Mouse (Mus musculus) hindbrain, embryonic 13.5 days (tissue): ENCODE measurements around the gene Slc26a5. TPM values are rescaled to one million over a fixed set of nuclear protein-coding genes. Genes with fewer than 3 reads are reported as not detected.

Source experiments
- ATAC-seq: fragments of 200-750 bp; cut with Nextera tagmentation; 2 replicates; pipeline ENCODE4 v1.8.0; 2017; ENCODE audit warnings: moderate TSS enrichment; ENCODE audit not compliant: low FRiP score
- H3K27ac ChIP-seq: fragments of 300-500 bp; sonication (generic); 2 replicates; pipeline ENCODE4 v1.5.1; 2015; ENCODE audit warnings: inconsistent platforms, mild to moderate bottlenecking, moderate library complexity
- H3K27me3 ChIP-seq: fragments of 300-500 bp; sonication (generic); 2 replicates; pipeline ENCODE4 v1.6.1; 2015; ENCODE audit warnings: mild to moderate bottlenecking, inconsistent platforms
- H3K36me3 ChIP-seq: fragments of 300-500 bp; sonication (generic); 2 replicates; pipeline ENCODE4 v1.6.1; 2015; ENCODE audit warnings: mild to moderate bottlenecking, inconsistent platforms
- H3K4me1 ChIP-seq: fragments of 300-500 bp; sonication (generic); replicated peaks from 2 replicates; pipeline ENCODE4 v1.6.1; 2015; ENCODE audit warnings: inconsistent platforms
- H3K4me2 ChIP-seq: fragments of 300-500 bp; sonication (generic); 2 replicates; pipeline ENCODE4 v1.6.1; 2015; ENCODE audit warnings: inconsistent platforms, mild to moderate bottlenecking, moderate library complexity
- H3K4me3 ChIP-seq: fragments of 300-500 bp; sonication (generic); 2 replicates; pipeline ENCODE4 v1.5.1; 2015; ENCODE audit warnings: mild to moderate bottlenecking, inconsistent platforms
- H3K9ac ChIP-seq: fragments of 300-500 bp; sonication (generic); 2 replicates; pipeline ENCODE4 v1.6.1; 2015; ENCODE audit warnings: mild to moderate bottlenecking, inconsistent platforms
- H3K9me3 ChIP-seq: fragments of 300-500 bp; sonication (generic); 2 replicates; pipeline ENCODE4 v1.6.1; 2016; ENCODE audit warnings: inconsistent platforms
- WGBS: fragments of 180-500 bp; shearing (Covaris S2); methylation state at CpG from one replicate; pipeline ENCODE4 v1.1.7; 2015; 5-methylcytosine and 5-hydroxymethylcytosine counted together
- polyA plus RNA-seq: library from polyadenylated mRNA; unstranded; fragments of >200 nt; fragmentation: Nextera tagmentation; extraction: Ambion mirVana; gene quantifications from 2 replicates; pipeline ENCODE4 v1.2.1, GENCODE M21; 2015

Slc26a5 gene
- polyA plus RNA-seq: 0.09 and 0.17 TPM in 2 replicates

GRCm38 (mm10) chr5:21865346-21866107 lies at the start of gene Slc26a5:
Slc26a5 (minus strand) TSS chr5:21865604.
- 3% methylated on average over 29 of the region's 29 CpGs for WGBS
- peak; percentile 59; the same call in 1 of the 2 replicates for ATAC-seq
- Histone ChIP-seq H3K4me2 (peak within 1 kb of the TSS; percentile 62), H3K9me3 (no peaks in the 10 kb centered on the region), H3K4me1 (peaks cover 11% of the 10 kb centered on the region), H3K9ac (peak within 1 kb of the TSS; percentile 35), H3K36me3 (no peaks in the 10 kb centered on the region), H3K4me3 (peak within 1 kb of the TSS; percentile 33), H3K27ac (no peak within 1 kb of the TSS), H3K27me3 (peaks cover 10% of the 10 kb centered on the region; the same call in 1 of the 2 replicates)

GRCm38 (mm10) chr5:21914776-21915175 lies 49.4 kb upstream of the Slc26a5 start:
- H3K36me3 ChIP-seq: no peaks in the 10 kb centered on the region
- ATAC-seq: no peak
- no peak overlapping the region for H3K4me3 ChIP-seq
- H3K9me3 ChIP-seq: no peaks in the 10 kb centered on the region
- no peak overlapping the region for H3K27ac ChIP-seq
- H3K4me2 ChIP-seq: no peak overlapping the region
- WGBS: 78% methylated on average over 3 of the region's 3 CpGs
- no peak overlapping the region for H3K9ac ChIP-seq
- no peaks in the 10 kb centered on the region for H3K4me1 ChIP-seq
- H3K27me3 ChIP-seq: no peaks in the 10 kb centered on the region

GRCm38 (mm10) chr5:21912835-21913530 lies 47.6 kb upstream of the Slc26a5 start:
- H3K27me3 ChIP-seq: no peaks in the 10 kb centered on the region
- ATAC-seq: no peak
- no peaks in the 10 kb centered on the region for H3K9me3 ChIP-seq
- H3K4me2 ChIP-seq: no peak overlapping the region
- 91% methylated on average over 23 of the region's 23 CpGs for WGBS
- no peaks in the 10 kb centered on the region for H3K36me3 ChIP-seq
- no peak overlapping the region for H3K9ac ChIP-seq
- no peak overlapping the region for H3K4me3 ChIP-seq
- no peaks in the 10 kb centered on the region for H3K4me1 ChIP-seq
- no peak overlapping the region for H3K27ac ChIP-seq

- H3K9ac ChIP-seq: no peak overlapping the region
- no peak overlapping the region for H3K27ac ChIP-seq
- H3K4me2 ChIP-seq: no peak overlapping the region
- no peak overlapping the region for H3K4me3 ChIP-seq
- no peaks in the 10 kb centered on the region for H3K9me3 ChIP-seq
- no peaks in the 10 kb centered on the region for H3K27me3 ChIP-seq
- 94% methylated on average over 12 of the region's 12 CpGs for WGBS
- no peaks in the 10 kb centered on the region for H3K36me3 ChIP-seq
- ATAC-seq: no peak
- no peaks in the 10 kb centered on the region for H3K4me1 ChIP-seq
Measured at GRCm38 (mm10) chr5:21910726-21911125, 45.3 kb upstream of the Slc26a5 start.

DNA sequence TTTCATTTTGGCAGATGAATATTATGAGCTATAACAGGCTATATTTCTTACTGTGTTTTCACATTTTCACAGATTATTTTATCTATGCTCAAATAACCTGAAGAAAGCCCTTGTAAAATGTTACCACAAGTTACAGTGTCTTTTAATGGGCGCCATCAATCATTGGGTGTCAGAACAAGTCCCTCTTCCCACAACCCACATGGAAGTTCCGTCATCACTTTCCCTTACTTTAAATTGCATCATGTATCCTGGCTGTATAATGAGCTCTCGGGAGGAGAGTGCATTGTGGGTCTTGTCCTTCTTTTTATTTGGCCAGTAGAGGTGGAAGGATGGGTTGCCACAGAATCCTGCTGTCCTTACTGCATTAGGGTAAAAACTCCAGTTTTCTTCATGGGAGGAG lies 44.3 kb upstream of the Slc26a5 start:
- ATAC-seq: no peak
- Histone ChIP-seq H3K9ac (no peak overlapping the region), H3K4me3 (no peak overlapping the region), H3K27ac (no peak overlapping the region), H3K9me3 (no peaks in the 10 kb centered on the region), H3K36me3 (no peaks in the 10 kb centered on the region), H3K4me1 (no peaks in the 10 kb centered on the region), H3K4me2 (no peak overlapping the region), H3K27me3 (no peaks in the 10 kb centered on the region)
- WGBS: 85% methylated on average over 3 of the region's 3 CpGs

DNA sequence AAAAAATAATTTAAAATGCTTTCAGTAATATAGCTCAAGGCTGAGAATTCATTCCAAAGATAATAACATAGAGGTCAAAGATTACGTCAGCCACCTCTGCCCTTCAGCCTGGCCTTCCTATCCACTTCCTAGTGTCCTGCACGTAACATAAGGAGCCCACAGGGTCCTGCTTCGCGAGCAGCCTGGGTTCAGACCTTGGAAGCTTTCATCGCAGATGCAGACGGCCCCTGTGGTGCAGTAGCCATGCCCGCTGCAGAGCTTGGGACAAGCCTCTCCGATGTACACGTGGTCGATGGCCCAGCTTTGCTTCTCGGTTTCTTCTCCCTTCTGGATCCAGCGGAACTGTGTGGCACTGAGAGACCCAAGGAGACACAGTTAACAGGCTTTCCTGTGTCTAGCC lies 36.0 kb upstream of the Slc26a5 start:
- no peak for ATAC-seq
- H3K4me2 ChIP-seq: no peak overlapping the region
- H3K4me1 ChIP-seq: peaks cover 8% of the 10 kb centered on the region
- WGBS: 67% methylated on average over 12 of the region's 12 CpGs
- H3K27me3 ChIP-seq: no peaks in the 10 kb centered on the region
- no peak overlapping the region for H3K4me3 ChIP-seq
- H3K9ac ChIP-seq: no peak overlapping the region
- H3K27ac ChIP-seq: no peak overlapping the region
- H3K9me3 ChIP-seq: no peaks in the 10 kb centered on the region
- no peaks in the 10 kb centered on the region for H3K36me3 ChIP-seq

GRCm38 (mm10) chr5:21900891-21901290 lies 35.5 kb upstream of the Slc26a5 start:
- Histone ChIP-seq H3K4me3 (no peak overlapping the region), H3K4me2 (no peak overlapping the region), H3K9me3 (no peaks in the 10 kb centered on the region), H3K4me1 (peaks cover 8% of the 10 kb centered on the region), H3K36me3 (0 out of 2 replicates have a peak, but pooled peaks cover 3% of the 10 kb centered on the region), H3K9ac (no peak overlapping the region), H3K27me3 (no peaks in the 10 kb centered on the region), H3K27ac (no peak overlapping the region)
- no peak for ATAC-seq
- WGBS: 69% methylated on average over 6 of the region's 6 CpGs

DNA sequence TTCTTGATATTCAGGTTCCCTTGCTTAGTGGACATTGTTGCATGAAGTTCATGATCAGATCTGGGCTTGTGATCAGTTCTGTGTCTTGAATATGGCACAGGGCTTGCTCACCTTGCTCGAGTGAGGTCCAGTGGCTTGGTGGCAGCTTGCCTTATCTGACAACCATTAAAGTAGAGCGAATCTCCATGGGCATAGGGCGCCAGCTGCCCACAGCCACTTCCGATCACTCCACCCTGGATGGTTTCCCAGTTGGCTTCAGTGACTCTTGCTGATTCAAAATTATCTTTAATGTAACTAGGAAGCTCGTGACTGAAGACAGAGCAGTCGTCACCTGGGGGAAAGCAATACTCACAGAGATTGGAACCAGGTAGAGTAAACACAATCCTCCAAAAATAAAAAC lies 33.5 kb upstream of the Slc26a5 start:
- no peaks in the 10 kb centered on the region for H3K9me3 ChIP-seq
- H3K4me1 ChIP-seq: peaks cover 8% of the 10 kb centered on the region
- no peak for ATAC-seq
- WGBS: 77% methylated on average over 6 of the region's 6 CpGs
- no peak overlapping the region for H3K9ac ChIP-seq
- H3K36me3 ChIP-seq: peaks cover 9% of the 10 kb centered on the region; the same call in 1 of the 2 replicates
- H3K27me3 ChIP-seq: no peaks in the 10 kb centered on the region
- no peak overlapping the region for H3K4me3 ChIP-seq
- no peak overlapping the region for H3K27ac ChIP-seq
- no peak overlapping the region for H3K4me2 ChIP-seq

DNA sequence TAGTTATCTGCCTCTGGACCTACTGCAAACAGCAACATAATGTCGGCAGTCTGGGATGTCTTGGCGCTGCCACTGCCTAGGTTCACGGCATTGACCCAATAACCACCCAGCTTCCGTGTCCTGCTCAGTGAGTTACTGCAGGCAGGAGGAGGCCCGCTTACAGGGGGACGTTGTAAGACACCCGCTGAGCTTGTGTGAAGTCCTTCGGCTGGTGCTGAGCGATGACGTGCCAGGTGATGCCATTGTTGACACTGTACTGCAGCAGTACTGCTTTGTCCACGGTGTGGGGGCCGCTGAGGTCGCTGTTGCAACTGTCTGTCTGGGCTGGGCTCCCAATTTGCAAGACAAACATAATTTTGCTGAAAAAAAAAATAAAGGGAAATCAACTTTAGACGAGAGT lies 31.2 kb upstream of the Slc26a5 start:
- Histone ChIP-seq H3K4me1 (peaks cover 8% of the 10 kb centered on the region), H3K9me3 (no peaks in the 10 kb centered on the region), H3K27me3 (no peaks in the 10 kb centered on the region), H3K9ac (no peak overlapping the region), H3K36me3 (peaks cover 9% of the 10 kb centered on the region; the same call in 1 of the 2 replicates), H3K27ac (no peak overlapping the region), H3K4me2 (no peak overlapping the region), H3K4me3 (no peak overlapping the region)
- 74% methylated on average over 14 of the region's 14 CpGs for WGBS
- no peak for ATAC-seq

- ATAC-seq: no peak
- no peak overlapping the region for H3K4me3 ChIP-seq
- H3K4me2 ChIP-seq: no peak overlapping the region
- no peaks in the 10 kb centered on the region for H3K27me3 ChIP-seq
- peaks cover 9% of the 10 kb centered on the region; the same call in 1 of the 2 replicates for H3K36me3 ChIP-seq
- WGBS: 89% methylated on average over 3 of the region's 3 CpGs
- peaks cover 4% of the 10 kb centered on the region for H3K4me1 ChIP-seq
- H3K9ac ChIP-seq: no peak overlapping the region
- H3K9me3 ChIP-seq: no peaks in the 10 kb centered on the region
- H3K27ac ChIP-seq: no peak overlapping the region
Measured at GRCm38 (mm10) chr5:21894168-21894567, 28.8 kb upstream of the Slc26a5 start.

GRCm38 (mm10) chr5:21866750-21867149 lies 1.3 kb upstream of the Slc26a5 start:
- H3K9me3 ChIP-seq: no peaks in the 10 kb centered on the region
- H3K36me3 ChIP-seq: no peaks in the 10 kb centered on the region
- H3K4me3 ChIP-seq: no peak overlapping the region
- WGBS: 65% methylated on average over 8 of the region's 8 CpGs
- no peak overlapping the region; the same call in 1 of the 2 replicates for H3K4me2 ChIP-seq
- no peak for ATAC-seq
- no peak overlapping the region for H3K27ac ChIP-seq
- H3K4me1 ChIP-seq: peaks cover 11% of the 10 kb centered on the region
- peaks cover 10% of the 10 kb centered on the region; the same call in 1 of the 2 replicates for H3K27me3 ChIP-seq
- H3K9ac ChIP-seq: no peak overlapping the region

DNA sequence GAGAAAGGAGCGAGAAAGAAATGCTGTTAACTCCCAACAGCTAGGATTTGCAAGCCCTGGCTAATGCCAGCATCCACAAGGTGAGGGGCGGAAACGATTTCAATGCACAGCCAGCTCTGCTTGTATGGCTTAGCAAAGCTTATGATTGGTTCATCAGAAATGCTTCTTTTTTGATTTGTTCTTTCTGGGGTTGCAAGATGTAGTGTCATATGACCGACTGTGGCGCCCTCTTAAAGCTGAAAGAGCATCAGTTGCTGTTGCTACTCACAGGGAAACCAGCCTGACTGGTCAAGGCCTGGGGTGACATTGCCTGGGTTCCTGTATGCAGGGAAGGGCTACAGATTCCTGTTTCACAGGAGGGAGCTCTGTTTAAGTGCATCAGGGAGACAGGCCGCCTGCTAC lies 908 bp upstream of the Slc26a5 start:
- no peak overlapping the region for H3K9ac ChIP-seq
- peak overlapping the region; percentile 62 for H3K4me2 ChIP-seq
- ATAC-seq: peak; percentile 77
- no peaks in the 10 kb centered on the region for H3K9me3 ChIP-seq
- peaks cover 10% of the 10 kb centered on the region; the same call in 1 of the 2 replicates for H3K27me3 ChIP-seq
- H3K4me1 ChIP-seq: peaks cover 11% of the 10 kb centered on the region
- H3K27ac ChIP-seq: no peak overlapping the region
- 7% methylated on average over 6 of the region's 6 CpGs for WGBS
- H3K4me3 ChIP-seq: peak overlapping the region; percentile 27
- H3K36me3 ChIP-seq: no peaks in the 10 kb centered on the region
